Mouse (Mus musculus): Measurements from ENCODE around the gene Mgat3. TPM values are rescaled to one million over a fixed set of nuclear protein-coding genes. Genes with fewer than 3 reads are reported as not detected.
A peak's percentile ranks its signal among the peaks of the same experiment; 100 is the strongest.

Gene Mgat3
- polyA plus RNA-seq, 1 experiment: 19.2 TPM

GRCm38 (mm10) chr15:80228071-80228800 lies 54.7 kb downstream of the Mgat3 start:
- no peaks in the 10 kb centered on the region for H3K27me3 ChIP-seq (ENCODE audit: control insufficient read depth, insufficient read depth, insufficient read length)
- no peaks in the 10 kb centered on the region for H3K79me3 ChIP-seq (ENCODE audit: low read depth)
- H3K4me3 ChIP-seq (ENCODE audit: insufficient read depth, poor library complexity, severe bottlenecking): no peak overlapping the region
- H3K36me3 ChIP-seq (ENCODE audit: control insufficient read depth, insufficient read depth): no peaks in the 10 kb centered on the region
- no peaks in the 10 kb centered on the region for H3K79me2 ChIP-seq (ENCODE audit: control insufficient read depth, insufficient read depth)
- no peak overlapping the region for H3ac ChIP-seq (ENCODE audit: control insufficient read depth, insufficient read length, low read depth)
- TF ChIP-seq MYOG (IDR thresholded peaks at IDR 0.05; ENCODE audit: control insufficient read depth, extremely low read depth, insufficient read length): no peak
- no peak for TF ChIP-seq CTCF (IDR thresholded peaks at IDR 0.05; ENCODE audit: control insufficient read depth, insufficient read depth, insufficient read length)
- no peak for TF ChIP-seq MYOD1 (IDR thresholded peaks at IDR 0.05; ENCODE audit: control insufficient read depth, insufficient read length, low read depth)
- TF ChIP-seq CEBPB (IDR thresholded peaks at IDR 0.05; ENCODE audit: low read depth): no peak
- TF ChIP-seq FOSL1 (IDR thresholded peaks at IDR 0.05; ENCODE audit: insufficient read depth, low read length, poor library complexity, severe bottlenecking): no peak
- TF ChIP-seq USF1 (IDR thresholded peaks at IDR 0.05; ENCODE audit: low read depth): no peak
- no peak for TF ChIP-seq MAX (IDR thresholded peaks at IDR 0.05)

GRCm38 (mm10) chr15:80232331-80232730 lies 58.8 kb downstream of the Mgat3 start:
- peaks cover 23% of the 10 kb centered on the region for H3K36me3 ChIP-seq (ENCODE audit: control insufficient read depth, insufficient read depth)
- TF ChIP-seq USF1 (IDR thresholded peaks at IDR 0.05; ENCODE audit: low read depth) (no peak), CEBPB (IDR thresholded peaks at IDR 0.05; ENCODE audit: low read depth) (no peak), MAX (IDR thresholded peaks at IDR 0.05) (no peak)
- H3K4me3 ChIP-seq (ENCODE audit: insufficient read depth, poor library complexity, severe bottlenecking): no peak overlapping the region
- no peaks in the 10 kb centered on the region for H3K27me3 ChIP-seq (ENCODE audit: control insufficient read depth, insufficient read depth, insufficient read length)
- H3ac ChIP-seq (ENCODE audit: control insufficient read depth, insufficient read length, low read depth): no peak overlapping the region
- H3K79me2 ChIP-seq (ENCODE audit: control insufficient read depth, insufficient read depth): peaks cover 35% of the 10 kb centered on the region
- peaks cover 29% of the 10 kb centered on the region for H3K79me3 ChIP-seq (ENCODE audit: low read depth)

DNA sequence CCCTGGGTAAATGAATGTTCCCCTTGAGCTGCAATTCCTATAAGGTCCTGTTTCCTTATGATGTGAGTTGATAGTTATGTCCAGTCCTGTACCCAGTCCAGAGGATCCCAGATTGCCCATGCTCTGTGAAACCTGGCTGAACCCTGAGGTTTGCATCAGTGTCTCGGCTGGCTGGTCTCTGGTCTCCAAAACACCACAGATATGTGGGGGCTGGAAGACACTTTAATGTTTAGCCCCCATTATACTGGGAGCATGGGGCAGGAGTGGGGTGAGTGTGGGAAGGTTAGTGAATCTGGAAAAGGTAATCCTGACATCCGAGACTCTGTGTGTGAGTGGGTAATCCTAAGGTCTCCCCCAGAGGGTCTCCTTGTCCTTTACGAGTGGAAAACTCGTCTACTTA lies 59.5 kb downstream of the Mgat3 start:
- Histone ChIP-seq H3K36me3 (ENCODE audit: control insufficient read depth, insufficient read depth) (peaks cover 30% of the 10 kb centered on the region), H3ac (ENCODE audit: control insufficient read depth, insufficient read length, low read depth) (peak overlapping the region; percentile 13), H3K4me3 (ENCODE audit: insufficient read depth, poor library complexity, severe bottlenecking) (peak overlapping the region; percentile 100), H3K79me3 (ENCODE audit: low read depth) (peaks cover 31% of the 10 kb centered on the region), H3K27me3 (ENCODE audit: control insufficient read depth, insufficient read depth, insufficient read length) (no peaks in the 10 kb centered on the region), H3K79me2 (ENCODE audit: control insufficient read depth, insufficient read depth) (peaks cover 42% of the 10 kb centered on the region)
- no peak for TF ChIP-seq CEBPB (IDR thresholded peaks at IDR 0.05; ENCODE audit: low read depth)
- TF ChIP-seq CTCF (IDR thresholded peaks at IDR 0.05; ENCODE audit: control insufficient read depth, insufficient read depth, insufficient read length): no peak
- TF ChIP-seq MYOG (IDR thresholded peaks at IDR 0.05; ENCODE audit: control insufficient read depth, extremely low read depth, insufficient read length): no peak
- no peak for TF ChIP-seq FOSL1 (IDR thresholded peaks at IDR 0.05; ENCODE audit: insufficient read depth, low read length, poor library complexity, severe bottlenecking)
- TF ChIP-seq MAX (IDR thresholded peaks at IDR 0.05): no peak
- TF ChIP-seq MYOD1 (IDR thresholded peaks at IDR 0.05; ENCODE audit: control insufficient read depth, insufficient read length, low read depth): no peak
- no peak for TF ChIP-seq USF1 (IDR thresholded peaks at IDR 0.05; ENCODE audit: low read depth)

DNA sequence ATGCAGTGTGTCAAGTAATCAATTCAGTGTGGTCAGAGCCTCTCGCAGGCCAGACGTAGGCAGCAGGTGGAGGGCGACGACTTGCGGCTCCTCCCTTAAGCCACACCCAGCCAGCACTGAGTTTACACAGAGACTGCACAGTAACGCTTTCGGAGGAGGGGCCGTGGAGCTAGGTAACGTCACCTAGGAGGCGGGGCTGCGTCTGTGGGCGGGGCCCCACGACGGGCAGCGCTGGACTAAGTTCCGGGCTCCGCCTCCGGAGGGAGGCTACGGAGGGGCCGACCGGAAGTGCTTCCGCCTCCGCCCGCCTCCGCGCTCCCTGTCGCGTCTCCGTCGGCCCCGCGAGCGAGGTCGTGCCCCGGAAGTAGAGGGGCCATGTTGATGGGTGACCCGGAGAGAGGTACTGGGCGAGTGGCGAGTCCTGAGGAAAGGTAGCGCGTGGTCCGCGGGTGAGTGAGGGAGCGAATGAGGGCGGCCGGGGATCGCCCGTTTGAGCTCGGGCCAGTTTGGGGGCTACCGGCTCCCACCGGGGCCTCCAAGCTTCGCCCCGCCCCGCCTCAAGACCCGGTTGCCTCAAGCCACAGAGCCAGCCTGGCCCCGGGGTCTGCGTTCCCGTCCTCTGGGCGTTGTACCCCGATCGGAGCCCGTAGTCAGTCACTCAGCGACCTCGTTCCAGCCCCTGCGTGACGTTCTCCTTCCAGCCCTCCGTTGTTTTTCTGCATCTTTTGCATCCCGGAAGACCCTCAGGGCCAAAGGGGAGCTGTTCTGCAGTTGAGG lies 60.4 kb downstream of the Mgat3 start, which contains the start of gene Mief1:
Mief1 (plus strand) TSS at position 286 of the 777 bp plus-strand sequence.
- Histone ChIP-seq H3K4me3 (ENCODE audit: insufficient read depth, poor library complexity, severe bottlenecking) (peak within 1 kb of the TSS; percentile 100), H3K79me3 (ENCODE audit: low read depth) (peaks cover 33% of the 10 kb centered on the region), H3K36me3 (ENCODE audit: control insufficient read depth, insufficient read depth) (peaks cover 39% of the 10 kb centered on the region), H3ac (ENCODE audit: control insufficient read depth, insufficient read length, low read depth) (peak within 1 kb of the TSS; percentile 96), H3K79me2 (ENCODE audit: control insufficient read depth, insufficient read depth) (peaks cover 51% of the 10 kb centered on the region), H3K27me3 (ENCODE audit: control insufficient read depth, insufficient read depth, insufficient read length) (no peaks in the 10 kb centered on the region)
- TF ChIP-seq CEBPB (IDR thresholded peaks at IDR 0.05; ENCODE audit: low read depth) (no peak), MYOD1 (IDR thresholded peaks at IDR 0.05; ENCODE audit: control insufficient read depth, insufficient read length, low read depth) (peak; percentile 34), CTCF (IDR thresholded peaks at IDR 0.05; ENCODE audit: control insufficient read depth, insufficient read depth, insufficient read length) (no peak), MYOG (IDR thresholded peaks at IDR 0.05; ENCODE audit: control insufficient read depth, extremely low read depth, insufficient read length) (no peak), MAX (IDR thresholded peaks at IDR 0.05) (peak; percentile 45), USF1 (IDR thresholded peaks at IDR 0.05; ENCODE audit: low read depth) (no peak), FOSL1 (IDR thresholded peaks at IDR 0.05; ENCODE audit: insufficient read depth, low read length, poor library complexity, severe bottlenecking) (no peak)

DNA sequence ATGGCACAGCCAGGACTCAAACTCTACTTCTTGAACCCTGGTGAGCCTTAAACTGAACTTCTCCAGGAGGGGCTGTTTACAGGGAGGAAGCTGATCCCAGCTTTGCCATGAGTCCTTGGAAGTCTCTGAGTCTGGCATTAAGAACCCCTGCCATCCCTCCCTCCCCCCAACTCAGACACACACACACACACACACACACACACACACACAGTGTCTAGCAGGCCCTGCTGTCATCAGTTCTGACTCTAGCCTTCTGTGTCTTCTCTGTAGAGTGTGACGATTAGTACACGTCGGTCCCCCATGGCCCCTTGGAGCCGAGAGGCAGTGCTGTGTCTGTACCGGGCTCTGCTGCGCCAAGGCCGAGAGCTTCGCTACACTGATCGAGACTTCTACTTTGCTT lies 62.0 kb downstream of the Mgat3 start, which contains the start of gene AC140267.1:
AC140267.1 (plus strand) TSS at position 301 of the 400 bp plus-strand sequence.
- Histone ChIP-seq H3K36me3 (ENCODE audit: control insufficient read depth, insufficient read depth) (peaks cover 48% of the 10 kb centered on the region), H3K4me3 (ENCODE audit: insufficient read depth, poor library complexity, severe bottlenecking) (peak within 1 kb of the TSS; percentile 100), H3K79me3 (ENCODE audit: low read depth) (peaks cover 33% of the 10 kb centered on the region), H3ac (ENCODE audit: control insufficient read depth, insufficient read length, low read depth) (peak within 1 kb of the TSS; percentile 96), H3K79me2 (ENCODE audit: control insufficient read depth, insufficient read depth) (peaks cover 58% of the 10 kb centered on the region), H3K27me3 (ENCODE audit: control insufficient read depth, insufficient read depth, insufficient read length) (no peaks in the 10 kb centered on the region)
- TF ChIP-seq FOSL1 (IDR thresholded peaks at IDR 0.05; ENCODE audit: insufficient read depth, low read length, poor library complexity, severe bottlenecking) (no peak), MYOD1 (IDR thresholded peaks at IDR 0.05; ENCODE audit: control insufficient read depth, insufficient read length, low read depth) (no peak), MAX (IDR thresholded peaks at IDR 0.05) (no peak), USF1 (IDR thresholded peaks at IDR 0.05; ENCODE audit: low read depth) (no peak), MYOG (IDR thresholded peaks at IDR 0.05; ENCODE audit: control insufficient read depth, extremely low read depth, insufficient read length) (no peak), CEBPB (IDR thresholded peaks at IDR 0.05; ENCODE audit: low read depth) (no peak), CTCF (IDR thresholded peaks at IDR 0.05; ENCODE audit: control insufficient read depth, insufficient read depth, insufficient read length) (no peak)
